Mouse (Mus musculus): ENCODE measurements at regions not wholly inside any gene's neighbourhood (a gene's known extent, or its start where the extent isn't known, plus 50 kb on each side); places are given as distances from the start of the nearest gene placed in this dataset.

DNA sequence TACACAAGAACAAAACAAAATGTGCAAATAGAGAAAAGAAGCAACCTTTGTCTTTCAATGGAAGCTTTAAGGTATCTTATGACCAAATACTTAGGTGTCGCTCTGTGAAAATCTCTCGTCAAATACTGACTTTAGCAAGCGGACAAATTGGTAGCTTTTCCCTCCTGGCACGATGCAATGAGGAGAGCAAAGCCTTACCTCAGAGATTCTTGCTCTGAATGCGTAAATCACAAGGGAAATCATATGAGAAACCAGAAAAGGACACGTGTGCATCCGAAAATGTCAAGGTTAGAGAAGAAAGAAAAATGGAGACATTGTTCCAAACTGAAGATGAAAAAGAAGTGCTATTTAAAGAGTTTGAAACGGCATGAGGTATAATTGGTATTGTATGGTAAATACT, 59.8 kb upstream of the Ralgps2 start:
- H3K4me3 ChIP-seq (ENCODE audit: insufficient read depth in 1 of 2, low read depth in 2 of 2, low read length in 2 of 2), result no peak overlapping the region
- H3K4me1 ChIP-seq (replicated peaks; ENCODE audit: control insufficient read depth in 2 of 2, insufficient read depth in 2 of 2, low read length in 1 of 2), result peaks cover 5 to 23% of the 10 kb centered on the region in 2 experiments
- DNase-seq (ENCODE audit: low read depth in 3 of 3, low spot score in 3 of 3) (no peak), ATAC-seq (ENCODE audit: insufficient read depth) (no peak)
- no peaks in the 10 kb centered on the region for H3K36me3 ChIP-seq (replicated peaks; ENCODE audit: control insufficient read depth, insufficient read depth, low read depth)
- H3K27ac ChIP-seq, result no peak overlapping the region
- H3K9me3 ChIP-seq (ENCODE audit: control insufficient read depth, low read length), result no peaks in the 10 kb centered on the region
- 71% methylated on average over 8 of the region's 8 CpGs for WGBS (ENCODE audit: insufficient replicate concordance)
- H3K27me3 ChIP-seq (ENCODE audit: control insufficient read depth, insufficient read depth, low read length), result no peaks in the 10 kb centered on the region
- no peak for TF ChIP-seq CTCF (IDR thresholded peaks at IDR 0.05; ENCODE audit: low read depth)
- TF ChIP-seq EP300 (IDR thresholded peaks at IDR 0.05; ENCODE audit: low read depth), result no peak
- H3K4me2 ChIP-seq (ENCODE audit: low read depth), result no peak overlapping the region
- H3K9ac ChIP-seq (replicated peaks), result no peak overlapping the region

DNA sequence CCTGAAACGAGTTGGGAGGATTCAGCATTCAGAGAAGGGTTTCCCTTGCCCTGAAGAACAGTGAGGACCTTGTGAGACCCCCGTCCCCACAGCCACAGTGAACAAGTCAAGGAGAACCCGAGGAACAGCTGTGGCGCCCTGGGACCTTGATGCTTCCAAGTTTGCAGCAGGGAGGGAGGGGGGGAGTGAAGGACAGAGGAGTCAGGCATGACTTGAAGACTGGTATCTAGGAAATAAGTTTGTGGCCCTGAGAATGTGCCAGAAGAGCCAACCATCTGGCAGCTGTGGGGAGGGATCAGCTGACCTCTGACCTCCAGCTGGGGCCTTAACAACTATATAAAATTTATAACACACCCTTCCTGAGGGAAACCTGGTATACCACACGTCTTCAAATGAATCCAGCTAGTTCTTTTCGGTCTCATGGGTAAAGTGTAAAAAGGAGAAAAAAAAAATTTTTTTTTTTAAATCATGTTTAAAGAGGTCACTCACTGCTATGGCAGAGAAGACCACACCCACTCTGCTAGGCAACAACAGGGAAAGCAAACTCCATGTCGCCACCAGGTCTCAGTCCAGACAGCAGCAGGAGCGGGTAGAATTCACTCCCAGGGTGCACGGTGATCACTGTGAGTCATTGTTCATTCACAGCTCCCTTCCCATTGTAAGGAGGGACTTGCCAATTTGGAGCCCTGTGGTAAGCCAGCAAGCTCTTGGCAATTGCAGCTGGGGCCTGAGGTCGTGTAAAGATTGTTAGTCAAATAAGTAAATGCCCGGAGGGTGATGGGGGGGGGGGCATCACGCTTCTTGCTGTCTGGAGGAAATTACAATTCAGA, 58.3 kb upstream of the Ralgps2 start:
- ATAC-seq (ENCODE audit: insufficient read depth), result no peak
- Histone ChIP-seq H3K36me3 (replicated peaks; ENCODE audit: control insufficient read depth, insufficient read depth, low read depth) (no peaks in the 10 kb centered on the region), H3K9me3 (ENCODE audit: control insufficient read depth, low read length) (no peaks in the 10 kb centered on the region), H3K27ac (no peak overlapping the region), H3K9ac (replicated peaks) (no peak overlapping the region), H3K4me1 (replicated peaks; ENCODE audit: control insufficient read depth in 2 of 2, insufficient read depth in 2 of 2, low read length in 1 of 2) (peaks cover 10 to 30% of the 10 kb centered on the region in 2 experiments), H3K4me2 (ENCODE audit: low read depth) (no peak overlapping the region), H3K27me3 (ENCODE audit: control insufficient read depth, insufficient read depth, low read length) (no peaks in the 10 kb centered on the region), H3K4me3 (ENCODE audit: insufficient read depth in 1 of 2, low read depth in 2 of 2, low read length in 2 of 2) (no peak overlapping the region)
- WGBS (ENCODE audit: insufficient replicate concordance), result 58% methylated on average over 12 of the region's 12 CpGs
- no peak for TF ChIP-seq CTCF (IDR thresholded peaks at IDR 0.05; ENCODE audit: low read depth)
- no peak for TF ChIP-seq EP300 (IDR thresholded peaks at IDR 0.05; ENCODE audit: low read depth)
- no peak for DNase-seq (ENCODE audit: low read depth in 3 of 3, low spot score in 3 of 3)

DNA sequence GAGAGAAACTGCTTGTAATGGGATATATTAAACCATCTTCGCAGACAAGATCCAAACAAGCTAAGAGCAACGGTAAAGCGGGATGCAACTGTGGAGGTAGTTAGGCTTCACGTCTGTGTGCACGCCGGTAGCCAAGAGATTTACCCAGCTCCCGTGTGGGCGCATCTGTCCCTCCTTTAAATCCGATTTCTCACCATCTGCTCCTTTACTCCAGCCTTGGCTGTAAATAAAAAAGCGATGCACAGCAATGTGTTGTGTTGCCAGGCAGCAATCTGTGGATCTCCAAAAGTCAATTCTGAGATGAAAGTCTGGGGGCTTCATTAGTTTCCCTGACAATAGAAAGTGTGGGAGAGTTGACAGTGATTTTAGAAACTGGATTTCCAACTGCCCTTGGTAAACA, 57.6 kb upstream of the Ralgps2 start:
- H3K4me1 ChIP-seq (replicated peaks; ENCODE audit: control insufficient read depth in 2 of 2, insufficient read depth in 2 of 2, low read length in 1 of 2), result peaks cover 10 to 30% of the 10 kb centered on the region in 2 experiments
- H3K9me3 ChIP-seq (ENCODE audit: control insufficient read depth, low read length), result no peaks in the 10 kb centered on the region
- no peak overlapping the region for H3K4me3 ChIP-seq (ENCODE audit: insufficient read depth in 1 of 2, low read depth in 2 of 2, low read length in 2 of 2)
- H3K9ac ChIP-seq (replicated peaks), result no peak overlapping the region
- 80% methylated on average over 10 of the region's 10 CpGs for WGBS (ENCODE audit: insufficient replicate concordance)
- no peaks in the 10 kb centered on the region for H3K36me3 ChIP-seq (replicated peaks; ENCODE audit: control insufficient read depth, insufficient read depth, low read depth)
- TF ChIP-seq CTCF (IDR thresholded peaks at IDR 0.05; ENCODE audit: low read depth), result no peak
- TF ChIP-seq EP300 (IDR thresholded peaks at IDR 0.05; ENCODE audit: low read depth), result no peak
- H3K27ac ChIP-seq, result no peak overlapping the region
- DNase-seq (ENCODE audit: low read depth in 3 of 3, low spot score in 3 of 3) (no peak), ATAC-seq (ENCODE audit: insufficient read depth) (no peak)
- H3K27me3 ChIP-seq (ENCODE audit: control insufficient read depth, insufficient read depth, low read length), result no peaks in the 10 kb centered on the region
- H3K4me2 ChIP-seq (ENCODE audit: low read depth), result no peak overlapping the region

DNA sequence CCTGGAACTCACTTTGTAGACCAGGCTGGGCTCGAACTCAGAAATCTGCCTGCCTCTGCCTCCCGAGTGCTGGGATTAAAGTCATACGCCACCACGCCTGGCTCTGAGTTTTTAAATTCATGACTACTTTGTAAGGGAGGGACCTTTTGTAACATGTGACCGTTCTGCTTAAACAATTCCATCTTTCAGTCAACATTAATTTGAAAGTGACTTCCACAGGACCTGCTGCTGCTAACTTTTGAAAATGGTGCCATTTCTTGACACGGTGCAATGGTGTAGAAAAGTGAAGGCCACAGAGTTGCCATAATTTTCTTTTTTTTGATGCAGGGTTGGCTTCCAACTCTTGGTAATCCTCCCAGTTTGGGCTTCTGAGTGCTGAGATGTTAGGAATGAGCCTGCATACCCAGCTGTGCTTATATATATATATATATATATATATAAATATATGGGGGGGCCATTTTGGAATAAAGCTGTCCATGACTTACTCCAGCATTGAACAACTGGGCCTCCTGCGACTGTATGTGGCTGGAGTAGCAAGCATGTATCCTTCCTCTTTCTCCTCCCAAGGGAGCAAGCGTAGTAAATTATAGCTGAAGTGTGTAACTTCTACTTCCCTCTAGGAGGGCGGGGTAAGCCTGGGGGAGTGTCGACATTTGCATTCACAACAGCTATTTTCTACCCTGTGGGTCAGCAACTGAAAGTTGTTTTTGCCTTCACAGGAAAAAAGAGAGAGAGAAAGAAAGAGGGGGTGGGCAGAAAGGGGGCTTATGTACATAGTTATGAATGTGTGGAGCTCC, 56.9 kb upstream of the Ralgps2 start:
- Histone ChIP-seq H3K9me3 (ENCODE audit: control insufficient read depth, low read length) (no peaks in the 10 kb centered on the region), H3K4me3 (ENCODE audit: insufficient read depth in 1 of 2, low read depth in 2 of 2, low read length in 2 of 2) (no peak overlapping the region), H3K4me2 (ENCODE audit: low read depth) (no peak overlapping the region), H3K27me3 (ENCODE audit: control insufficient read depth, insufficient read depth, low read length) (no peaks in the 10 kb centered on the region), H3K36me3 (replicated peaks; ENCODE audit: control insufficient read depth, insufficient read depth, low read depth) (no peaks in the 10 kb centered on the region), H3K4me1 (replicated peaks; ENCODE audit: control insufficient read depth in 2 of 2, insufficient read depth in 2 of 2, low read length in 1 of 2) (peaks cover 10 to 30% of the 10 kb centered on the region in 2 experiments), H3K9ac (replicated peaks) (no peak overlapping the region), H3K27ac (no peak overlapping the region)
- WGBS (ENCODE audit: insufficient replicate concordance), result 60% methylated on average over 10 of the region's 10 CpGs
- ATAC-seq (ENCODE audit: insufficient read depth) (no peak), DNase-seq (ENCODE audit: low read depth in 3 of 3, low spot score in 3 of 3) (no peak)
- TF ChIP-seq CTCF (IDR thresholded peaks at IDR 0.05; ENCODE audit: low read depth) (no peak), EP300 (IDR thresholded peaks at IDR 0.05; ENCODE audit: low read depth) (no peak)
